Mouse (Mus musculus) adrenal gland, postnatal 10 days (tissue): ENCODE data around the gene Srd5a3. TPM values are rescaled to one million over a fixed set of nuclear protein-coding genes. Genes with fewer than 3 reads are reported as not detected.

ENCODE experiments used
- DNase-seq: peaks from one replicate; pipeline ENCODE4 v3.0.0; 2021; ENCODE audit warnings: mixed read lengths
- total RNA-seq, 2 experiments: library from RNA; stranded (reverse); gene quantifications; 2 replicates each; pipeline ENCODE4 v1.2.3; 2021

Gene Srd5a3
- total RNA-seq, 2 experiments from 2014 or later: 24.1 to 26.2 TPM

DNA sequence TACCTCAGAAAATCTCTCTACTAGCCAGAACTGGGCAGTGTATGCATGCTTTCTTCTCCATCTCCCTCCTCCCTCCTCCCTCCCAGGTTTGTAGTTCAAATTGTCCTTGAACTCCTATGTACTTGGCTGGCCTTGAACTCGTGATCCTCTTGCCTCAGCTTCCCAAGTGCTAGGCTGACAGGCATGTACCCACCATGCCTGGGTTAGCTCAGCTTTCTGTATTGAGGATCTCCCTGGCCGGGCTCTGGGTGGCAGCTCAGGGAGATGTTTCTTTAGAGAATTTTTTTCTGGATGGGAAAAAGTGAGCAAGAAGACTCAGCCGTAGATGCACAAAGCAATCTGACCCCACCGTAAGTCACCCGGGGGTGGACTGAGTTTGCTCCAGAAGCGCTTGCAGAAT is 12.9 kb downstream of the Srd5a3 start:
- no peak for DNase-seq

DNA sequence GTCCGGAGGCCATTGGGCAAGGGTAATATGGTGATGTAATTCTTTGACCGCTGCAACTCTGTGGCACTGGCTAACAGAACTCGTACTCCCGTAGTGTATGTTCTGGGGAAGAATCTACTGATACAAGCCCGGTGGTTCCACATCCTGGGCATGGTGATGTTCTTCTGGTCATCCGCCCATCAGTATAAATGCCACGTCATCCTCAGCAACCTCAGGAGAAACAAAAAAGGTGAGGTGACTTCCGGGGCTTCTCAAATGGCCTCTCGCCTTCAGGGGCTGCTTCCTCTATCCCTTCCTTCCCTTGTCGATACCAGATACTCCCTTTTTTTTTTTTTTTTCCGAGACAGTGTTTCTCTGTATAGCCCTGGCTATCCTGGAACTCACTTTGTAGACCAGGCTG is 13.4 kb downstream of the Srd5a3 start:
- no peak for DNase-seq

DNA sequence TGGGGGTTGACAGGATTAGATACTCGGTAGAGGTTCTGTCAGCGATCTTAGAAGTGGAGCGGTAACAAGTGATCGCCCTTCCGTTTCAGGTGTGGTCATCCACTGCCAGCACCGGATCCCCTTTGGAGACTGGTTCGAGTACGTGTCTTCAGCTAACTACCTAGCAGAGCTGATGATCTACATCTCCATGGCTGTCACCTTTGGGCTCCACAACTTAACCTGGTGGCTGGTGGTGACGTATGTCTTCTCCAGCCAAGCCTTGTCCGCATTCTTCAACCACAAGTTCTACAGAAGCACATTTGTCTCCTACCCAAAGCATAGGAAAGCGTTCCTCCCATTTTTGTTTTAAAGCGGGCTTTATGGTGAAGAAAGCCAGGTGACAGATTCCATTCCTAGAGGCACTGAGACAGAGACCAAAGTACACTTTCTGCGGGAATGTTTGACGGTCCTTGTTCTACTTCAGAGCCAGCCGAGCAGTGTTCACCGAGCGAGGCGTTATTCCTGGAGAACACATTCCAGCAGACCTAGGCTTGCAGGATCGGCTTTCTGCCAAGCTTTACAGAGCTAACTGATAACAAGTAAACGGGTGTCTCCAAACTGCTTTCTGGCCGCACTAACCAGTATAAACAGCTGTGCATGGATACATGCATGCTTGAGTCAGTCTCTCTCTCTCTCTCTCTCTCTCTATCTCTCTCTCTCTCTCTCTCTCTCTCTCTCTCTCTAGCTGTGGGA is 14.5 kb downstream of the Srd5a3 start:
- DNase-seq: no peak

DNA sequence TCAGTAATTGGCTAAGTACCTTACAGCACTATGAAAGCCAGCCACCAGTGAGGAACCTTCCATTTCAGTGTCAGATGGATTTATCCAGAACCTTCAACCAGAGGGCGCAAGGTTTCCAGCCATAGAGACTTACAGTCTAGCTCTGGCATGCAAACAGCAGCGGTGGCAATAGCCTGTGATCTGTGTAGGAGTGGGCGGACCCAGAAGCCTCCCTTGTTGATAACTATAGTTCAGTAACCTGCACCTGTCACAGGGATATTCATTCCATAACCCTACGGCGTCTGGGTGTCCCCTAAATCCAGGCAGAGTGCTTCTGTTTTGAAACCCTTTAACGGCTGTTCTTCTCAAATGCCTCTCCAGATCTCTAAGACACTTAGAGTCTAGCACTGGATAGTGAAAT is 19.5 kb downstream of the Srd5a3 start:
- no peak for DNase-seq

DNA sequence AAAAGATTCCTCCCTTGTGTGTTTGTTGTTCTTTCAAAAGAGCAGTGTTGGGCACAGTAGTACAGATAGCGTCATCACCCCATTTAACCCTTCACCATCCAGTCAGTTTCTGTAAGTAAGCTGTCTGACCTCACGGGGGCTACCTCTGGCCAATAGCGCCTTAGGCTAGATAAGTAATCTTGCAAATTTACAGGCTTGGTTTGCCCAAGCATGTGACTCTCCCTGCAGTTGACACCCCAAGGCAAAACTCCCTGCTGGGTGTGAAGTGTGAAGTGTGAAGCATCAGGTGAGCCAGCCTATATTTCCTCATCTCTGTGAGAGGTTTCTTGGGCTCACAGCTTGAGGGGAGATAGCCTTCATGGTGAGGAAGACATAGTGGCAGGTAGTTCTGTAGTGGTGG is 20.0 kb downstream of the Srd5a3 start:
- no peak for DNase-seq

DNA sequence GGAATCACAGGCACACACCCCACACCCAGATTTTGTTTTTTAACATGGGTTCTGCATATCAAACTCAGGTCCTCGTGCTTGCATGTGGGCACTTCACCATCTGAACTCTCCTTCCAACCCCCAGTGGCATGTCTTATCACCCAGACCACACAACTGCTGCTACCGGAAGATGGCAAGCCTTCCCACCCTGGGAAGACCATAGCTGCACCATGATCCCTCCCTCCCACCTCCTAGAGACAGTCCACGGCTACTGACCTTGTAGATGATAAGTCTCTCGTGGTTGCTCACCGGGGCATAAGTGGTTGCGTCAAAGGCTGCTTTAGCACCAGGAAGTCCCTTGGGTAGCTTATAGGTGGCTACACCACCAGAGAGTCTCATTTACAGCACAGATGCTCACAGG is 21.4 kb downstream of the Srd5a3 start:
- DNase-seq: no peak

DNA sequence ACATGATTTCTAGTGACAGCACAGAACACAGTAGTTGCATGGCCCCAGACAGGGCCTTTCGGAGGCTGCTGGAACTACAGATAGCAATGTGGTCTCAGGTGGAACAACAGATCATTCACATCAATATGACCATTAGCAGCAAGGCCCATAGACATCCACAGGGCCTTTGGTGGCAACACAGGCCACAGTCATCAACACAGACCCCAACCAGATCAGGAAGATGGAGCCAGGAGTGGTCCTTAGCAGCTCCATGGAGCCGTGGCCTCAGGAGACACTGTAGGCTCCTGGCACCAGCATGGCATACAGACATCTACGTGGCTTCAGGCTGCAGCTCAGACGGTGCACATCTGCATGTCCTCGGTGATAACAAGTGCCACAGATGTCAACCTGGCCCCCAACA is 22.9 kb downstream of the Srd5a3 start:
- DNase-seq: no peak

DNA sequence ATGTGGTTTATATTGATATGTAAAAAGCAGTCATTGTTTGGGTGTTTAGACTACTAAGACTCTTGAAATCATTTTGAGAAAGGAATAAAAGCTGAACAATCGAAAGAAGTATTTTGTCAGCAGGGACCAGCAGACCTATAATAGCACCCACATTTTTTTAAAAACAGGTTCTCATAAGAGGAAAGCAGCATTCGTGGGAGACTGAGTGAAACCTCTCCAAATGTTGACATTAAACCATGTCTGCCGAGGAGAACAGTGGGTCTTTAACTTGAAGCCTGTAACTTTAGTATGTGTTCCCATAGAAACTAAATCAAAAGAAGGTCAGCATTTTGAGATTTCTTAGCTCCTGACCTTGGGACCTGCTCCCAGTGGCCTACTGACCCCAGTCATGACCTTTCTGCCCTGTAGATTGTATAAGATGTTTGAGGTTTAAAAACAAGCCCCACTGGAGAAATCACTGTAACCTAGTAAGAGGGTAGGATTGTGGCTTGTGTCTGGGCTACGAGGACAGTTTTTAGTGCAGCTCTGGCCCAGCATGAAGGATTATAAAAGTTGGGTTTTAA is 23.8 kb downstream of the Srd5a3 start:
- no peak for DNase-seq

DNA sequence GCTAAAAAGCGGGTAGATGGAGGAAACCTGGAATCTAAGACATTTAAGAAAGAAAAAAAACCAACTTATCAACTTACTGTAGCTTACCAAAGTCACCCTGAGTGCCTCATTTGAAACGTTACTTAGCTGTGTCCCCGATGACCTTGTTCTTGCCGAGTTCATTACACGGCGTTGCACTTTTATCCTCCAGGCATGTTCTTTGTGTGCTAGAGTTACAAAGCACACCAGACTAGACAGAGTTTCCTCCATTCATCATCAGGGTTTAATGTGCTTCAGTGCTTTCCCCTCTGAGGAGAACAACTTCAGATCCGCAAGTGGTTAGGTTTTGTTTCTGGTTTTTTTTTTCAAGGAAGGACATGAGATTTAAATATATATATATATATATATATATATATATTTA is 24.8 kb downstream of the Srd5a3 start:
- no peak for DNase-seq

DNA sequence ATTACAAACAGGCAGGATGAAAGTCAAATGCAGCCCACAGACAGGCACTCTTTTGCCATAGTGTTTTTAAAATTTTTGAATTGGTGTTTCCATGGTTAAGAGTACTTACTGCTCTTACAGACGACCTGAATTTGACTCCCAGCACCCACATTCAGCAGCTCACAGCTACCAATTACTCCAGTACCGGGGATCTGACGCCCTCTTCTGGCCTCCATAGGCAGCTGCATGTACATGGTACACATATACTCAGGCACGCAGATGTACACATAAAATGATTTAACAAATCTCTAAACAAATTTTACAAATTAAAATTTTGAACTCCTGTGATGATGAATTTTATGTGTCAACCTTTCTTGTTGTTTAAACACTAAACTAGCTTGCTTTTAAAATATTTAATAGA is 30.5 kb downstream of the Srd5a3 start:
- DNase-seq: no peak

DNA sequence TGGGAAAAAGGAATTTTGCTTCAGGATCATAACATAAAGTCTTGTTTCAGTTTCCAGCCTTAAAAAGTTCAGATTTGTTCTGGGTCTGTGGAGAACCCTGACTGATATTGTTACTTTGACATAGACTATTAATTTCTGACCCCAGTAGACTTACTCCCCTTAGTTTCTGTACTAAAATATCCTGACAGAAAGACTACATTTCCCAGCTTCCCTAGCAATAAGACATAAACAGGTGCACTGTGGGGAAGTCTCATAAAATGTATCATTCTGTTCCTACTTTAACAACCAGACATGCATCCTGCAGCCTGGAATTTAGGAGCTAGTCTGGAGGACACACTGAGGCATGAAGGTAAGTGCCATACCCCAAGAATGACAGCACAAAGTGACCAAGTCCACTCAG is 31.0 kb downstream of the Srd5a3 start:
- no peak for DNase-seq

DNA sequence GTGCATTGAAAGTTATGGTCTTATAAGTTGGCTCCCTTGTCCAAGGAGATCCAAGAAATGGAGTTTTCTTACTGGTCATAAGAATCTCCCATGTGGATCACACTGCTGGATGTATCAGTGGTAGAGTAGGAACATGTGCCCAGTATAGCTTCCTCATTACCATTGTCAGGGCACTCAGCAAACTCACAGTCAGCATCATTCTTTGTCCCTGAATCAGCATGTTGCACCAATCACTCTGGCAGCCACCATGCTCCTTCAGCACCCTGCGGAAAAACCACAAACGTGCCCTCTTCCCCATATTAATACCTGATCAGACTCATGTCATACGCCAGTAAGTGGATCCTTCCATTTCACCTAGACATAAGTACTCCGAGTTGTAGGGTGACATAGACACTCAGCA is 35.0 kb downstream of the Srd5a3 start:
- DNase-seq: no peak

DNA sequence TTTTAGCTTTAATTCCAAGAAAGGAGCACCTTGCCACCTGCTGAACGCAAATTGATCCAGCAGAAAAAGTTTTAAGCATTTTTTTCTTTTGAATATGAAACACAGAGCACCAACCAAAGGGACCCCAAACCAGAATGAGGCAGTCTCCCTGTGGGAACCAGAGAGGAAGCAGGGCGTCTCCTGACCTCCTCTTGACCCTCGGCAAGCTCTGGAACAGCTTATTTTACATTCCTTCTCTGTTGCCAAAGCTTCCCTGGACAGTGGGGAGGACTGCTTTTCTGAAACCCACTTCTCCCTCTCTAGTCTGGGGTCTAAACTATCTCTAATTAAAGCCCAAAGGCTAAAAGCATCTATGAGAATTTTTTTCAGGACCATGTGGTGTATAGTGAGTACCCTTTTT is 36.3 kb downstream of the Srd5a3 start:
- DNase-seq: no peak

DNA sequence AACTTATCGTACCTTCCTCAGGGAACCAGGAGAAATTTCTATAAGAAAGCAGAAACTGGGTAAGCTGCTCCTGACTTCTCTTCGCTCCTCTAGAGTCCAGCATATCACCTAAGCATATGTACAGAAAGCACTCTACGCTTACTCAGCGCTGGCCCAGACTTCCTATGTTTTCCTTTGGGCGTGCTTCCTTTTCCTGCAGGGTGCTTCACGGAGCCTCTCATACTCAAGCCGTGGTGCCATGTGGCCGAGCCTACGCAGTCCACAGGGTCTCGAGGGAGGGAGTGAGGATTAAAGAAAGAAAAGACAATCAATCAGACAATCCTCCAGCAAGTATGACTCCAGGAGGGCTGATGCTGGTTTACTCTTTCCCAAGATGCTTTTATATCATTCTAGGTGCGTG is 36.8 kb downstream of the Srd5a3 start:
- no peak for DNase-seq

DNA sequence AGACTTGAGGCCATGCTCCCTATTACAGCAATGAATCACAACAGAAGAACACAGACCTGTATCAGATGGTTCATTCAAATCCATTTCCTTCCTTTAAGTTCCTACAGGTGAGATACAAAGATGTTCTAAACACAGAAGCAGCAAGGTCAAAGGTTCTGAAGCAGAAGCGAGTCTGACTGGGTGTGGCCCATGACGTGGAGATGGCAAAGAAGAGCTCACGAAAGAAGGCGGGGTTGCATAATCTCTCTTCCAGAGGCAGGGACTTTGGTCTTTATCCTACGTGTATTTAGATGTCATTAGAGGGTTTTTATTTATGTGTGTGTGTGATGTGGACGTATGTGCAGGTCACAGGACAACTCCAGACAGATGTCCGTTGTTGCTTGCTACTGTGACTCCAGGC is 37.6 kb downstream of the Srd5a3 start:
- DNase-seq: no peak

DNA sequence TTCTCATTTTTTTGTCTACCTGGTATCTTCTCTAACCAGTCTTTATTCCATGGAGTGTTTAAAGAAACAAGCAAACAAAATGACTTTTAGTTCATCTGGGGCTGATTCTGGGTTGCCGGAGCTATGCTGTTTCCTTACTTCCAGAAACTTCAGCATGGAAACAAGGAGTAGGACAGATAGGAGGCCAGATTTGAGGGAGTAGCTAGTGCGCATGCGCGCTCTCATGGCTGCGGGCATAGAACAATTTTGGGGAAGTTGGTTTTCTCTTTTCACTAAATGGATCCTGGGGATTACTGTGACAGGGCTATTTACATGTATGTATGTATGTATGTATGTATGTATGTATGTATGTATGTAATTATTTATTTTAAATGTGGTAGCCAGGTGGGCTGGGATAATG is 39.1 kb downstream of the Srd5a3 start:
- no peak for DNase-seq

DNA sequence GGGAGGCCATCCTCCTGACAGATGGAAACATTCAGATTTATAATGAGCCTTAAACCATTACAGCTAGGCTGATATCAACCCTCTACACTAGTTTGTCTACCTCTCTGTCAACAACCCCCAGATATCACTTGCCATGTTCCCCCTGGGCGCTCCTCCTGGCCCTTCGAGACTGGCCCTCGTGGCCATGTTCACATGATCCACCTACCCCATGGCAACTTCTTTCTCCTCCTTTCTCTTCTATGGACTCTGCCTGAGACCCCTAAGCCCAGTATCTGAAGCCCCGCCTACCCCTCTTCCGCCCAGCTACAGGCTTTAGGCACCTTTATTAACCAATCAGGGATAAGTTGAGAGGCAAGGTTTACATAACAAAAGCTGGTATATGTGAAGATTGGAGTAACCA is 39.7 kb downstream of the Srd5a3 start:
- no peak for DNase-seq

DNA sequence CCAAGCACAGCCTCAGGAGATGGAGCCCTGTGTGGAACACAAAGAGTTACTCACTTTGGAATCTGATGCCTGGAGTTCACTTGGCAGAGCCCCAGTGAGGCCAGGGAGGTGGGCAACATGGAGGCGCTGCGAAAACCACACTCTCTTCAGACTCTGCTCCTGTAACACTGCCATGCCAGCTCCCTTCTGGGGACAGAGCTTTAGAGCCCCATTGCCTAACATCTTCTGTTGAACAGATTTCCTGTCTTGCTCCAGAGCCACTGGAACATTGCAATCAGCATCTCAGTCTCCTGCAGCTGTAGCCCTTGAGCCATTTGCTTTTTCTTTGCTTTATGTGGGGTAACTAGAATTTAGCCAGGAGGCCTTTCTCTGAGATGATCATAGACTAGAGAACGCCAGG is 42.3 kb downstream of the Srd5a3 start:
- DNase-seq: no peak

DNA sequence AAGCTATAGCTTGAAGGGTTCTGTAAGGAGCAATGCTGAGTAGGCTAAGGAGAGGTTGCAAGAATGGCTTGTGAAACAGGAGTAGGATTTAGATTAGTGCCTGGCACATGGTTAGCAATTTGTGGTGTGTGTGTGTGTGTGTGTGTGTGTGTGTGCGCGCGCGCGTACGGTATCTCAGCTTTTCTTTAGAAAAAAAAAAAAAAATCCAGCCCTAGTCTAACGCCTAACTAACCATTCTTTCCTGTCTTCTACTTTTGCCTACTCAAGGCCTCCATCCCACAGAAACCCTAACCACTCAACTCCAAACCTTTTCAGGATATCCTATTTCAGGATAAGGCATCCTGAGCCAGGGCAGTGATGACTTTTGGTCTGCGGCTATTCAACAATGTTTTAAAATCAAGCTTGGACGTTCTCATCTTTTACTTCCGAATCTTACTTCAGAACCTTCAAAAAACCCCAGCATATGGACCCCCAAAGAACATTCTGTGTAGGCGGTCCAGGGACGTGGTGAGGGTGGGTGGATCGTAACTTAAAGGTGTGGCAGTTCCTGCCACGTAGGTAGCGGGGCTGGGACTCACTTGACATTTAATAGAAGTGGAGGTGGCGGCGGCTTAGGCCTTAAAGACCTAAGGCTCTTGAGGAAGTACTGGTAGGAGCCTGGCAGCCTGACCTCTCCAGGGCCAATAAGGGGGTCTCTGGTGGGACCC is 43.1 kb downstream of the Srd5a3 start:
- DNase-seq: no peak

DNA sequence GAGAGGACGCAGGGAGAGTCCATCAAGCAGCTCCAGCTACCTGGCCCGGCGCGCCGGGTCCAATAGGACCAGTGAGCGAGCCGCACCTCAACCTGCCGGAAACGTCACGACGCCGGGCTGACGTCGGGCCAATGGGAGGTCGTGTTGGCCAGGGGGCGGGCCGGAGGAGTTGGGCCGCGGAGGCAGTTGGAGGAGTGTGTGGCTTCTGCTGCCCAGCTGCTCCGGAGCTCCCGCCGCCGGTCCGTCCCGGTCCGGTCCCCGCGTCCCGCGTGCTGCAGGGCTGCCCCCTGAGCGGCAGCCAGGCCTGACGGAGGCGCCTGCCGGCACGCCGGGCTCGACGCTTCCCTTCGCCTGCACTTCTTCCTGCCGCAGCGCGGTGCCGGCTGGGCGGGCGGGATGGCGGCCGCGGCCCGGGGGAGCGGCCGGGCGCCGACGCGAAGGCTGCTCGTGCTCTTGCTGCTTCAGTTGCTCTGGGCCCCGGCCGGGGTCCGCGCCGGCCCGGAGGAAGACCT is 43.7 kb downstream of the Srd5a3 start, which contains the start of gene Tmem165:
Tmem165 (plus strand) TSS at position 131 of the 512 bp plus-strand sequence.
- peak; percentile 98 for DNase-seq

DNA sequence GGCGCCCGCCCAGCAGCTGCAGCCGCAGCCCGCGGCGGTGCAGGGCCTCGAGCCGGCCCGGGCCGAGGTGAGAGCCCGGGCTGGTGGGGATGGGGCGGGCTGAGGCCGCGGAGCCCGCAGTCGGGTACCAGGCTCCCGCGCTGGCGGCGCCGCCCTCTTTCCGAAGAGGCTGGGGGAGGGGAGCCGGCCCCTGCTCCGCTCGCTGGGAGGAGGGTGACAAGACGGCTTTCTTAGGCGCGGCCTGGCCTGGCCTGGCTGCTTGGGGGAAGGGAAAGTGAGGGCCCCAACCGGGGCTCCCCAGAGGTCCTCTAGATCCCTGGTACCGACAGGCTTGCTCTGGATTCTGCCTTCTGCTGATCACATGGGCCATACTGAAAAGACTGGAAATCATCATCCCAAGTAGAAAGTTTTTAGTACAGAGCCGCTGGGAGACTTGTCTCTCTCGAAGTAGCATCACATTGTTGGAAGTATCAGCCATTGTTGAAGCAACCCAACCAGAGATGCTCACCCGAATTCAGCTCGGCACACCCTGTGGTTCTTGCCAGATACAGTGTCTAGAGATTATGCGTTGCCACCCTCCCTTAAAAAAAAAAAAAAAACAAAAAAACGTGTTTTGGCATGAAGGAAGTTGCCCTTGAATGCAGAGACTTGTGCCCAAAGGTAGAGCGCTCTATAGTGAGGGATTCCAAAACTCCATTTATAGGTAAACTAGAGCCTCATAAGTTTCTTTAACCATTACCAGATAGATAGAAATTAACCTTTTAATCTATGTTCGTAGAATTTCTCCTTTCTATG is 44.4 kb downstream of the Srd5a3 start:
- peak; percentile 84 for DNase-seq

DNA sequence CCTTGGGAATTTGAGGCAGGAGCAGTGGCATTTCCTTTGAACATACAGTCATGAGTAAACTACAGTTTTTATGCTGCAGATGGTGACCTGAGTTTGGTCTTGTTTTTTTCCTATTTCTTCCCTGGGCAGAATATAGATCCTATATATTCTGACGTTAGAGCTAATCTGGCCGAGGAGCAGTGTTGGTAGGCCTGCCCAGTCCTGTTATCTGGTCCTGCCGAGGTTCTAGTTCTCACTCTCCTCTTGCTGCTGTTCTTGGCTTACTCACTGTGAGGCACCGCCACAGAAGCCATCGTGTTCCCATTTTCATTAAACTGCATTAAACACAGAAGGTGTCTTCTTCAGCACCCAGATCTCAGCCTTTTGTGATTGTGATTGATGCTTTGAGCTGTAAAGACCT is 47.8 kb downstream of the Srd5a3 start:
- DNase-seq: no peak

DNA sequence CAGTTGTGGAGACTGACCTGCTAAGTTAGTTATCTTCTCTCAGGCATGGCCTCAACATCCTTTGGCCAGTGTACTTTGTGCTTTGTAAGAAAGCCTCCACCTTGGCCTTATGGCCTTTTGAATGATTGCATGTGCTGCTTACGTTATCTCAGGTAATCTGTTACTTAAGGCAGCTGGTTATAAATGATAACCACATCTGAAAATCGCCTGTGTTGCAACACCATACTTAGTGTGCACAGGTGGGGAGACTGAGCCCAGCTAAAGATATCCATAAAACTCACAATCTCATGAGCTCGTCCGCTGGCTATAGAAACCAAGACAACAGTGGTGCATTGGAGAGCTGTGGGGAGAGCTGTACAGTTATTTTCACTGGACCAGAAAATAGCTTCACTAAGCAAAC is 50.5 kb downstream of the Srd5a3 start:
- no peak for DNase-seq
